Mouse (Mus musculus): Measurements from ENCODE around the gene Tln2.

- TF ChIP-seq CEBPB (IDR thresholded peaks at IDR 0.05; ENCODE audit: low read depth) (no peak), USF1 (IDR thresholded peaks at IDR 0.05; ENCODE audit: low read depth) (no peak), CTCF (IDR thresholded peaks at IDR 0.05; ENCODE audit: control insufficient read depth, insufficient read depth, insufficient read length) (no peak), MYOD1 (IDR thresholded peaks at IDR 0.05; ENCODE audit: control insufficient read depth, insufficient read length, low read depth) (no peak), MAX (IDR thresholded peaks at IDR 0.05) (no peak)
These were observed 388.1 kb downstream of the Tln2 start for GRCm38 (mm10) chr9:67171409-67171808.

Data from C2C12 (cell line).